Mouse (Mus musculus): ENCODE results near the gene Hist1h2bh.
"Not testable (repeated sequence)": the region's sequence is repeated elsewhere in the genome, so short reads cannot be mapped to it uniquely, and the experiment has no call there.

Gene Hist1h2bh

GRCm38 (mm10) chr13:23542999-23543607, at the start of gene Hist1h2bh:
Gene Hist1h2bh, minus strand, starts transcription at chr13:23543392.
- peak; percentile 89 for DNase-seq

- no peak for DNase-seq
Observed at GRCm38 (mm10) chr13:23592614-23593013, 49.4 kb upstream of the Hist1h2bh start.

GRCm38 (mm10) chr13:23591886-23592285, 48.7 kb upstream of the Hist1h2bh start:
- not testable (repeated sequence) for DNase-seq

DNA sequence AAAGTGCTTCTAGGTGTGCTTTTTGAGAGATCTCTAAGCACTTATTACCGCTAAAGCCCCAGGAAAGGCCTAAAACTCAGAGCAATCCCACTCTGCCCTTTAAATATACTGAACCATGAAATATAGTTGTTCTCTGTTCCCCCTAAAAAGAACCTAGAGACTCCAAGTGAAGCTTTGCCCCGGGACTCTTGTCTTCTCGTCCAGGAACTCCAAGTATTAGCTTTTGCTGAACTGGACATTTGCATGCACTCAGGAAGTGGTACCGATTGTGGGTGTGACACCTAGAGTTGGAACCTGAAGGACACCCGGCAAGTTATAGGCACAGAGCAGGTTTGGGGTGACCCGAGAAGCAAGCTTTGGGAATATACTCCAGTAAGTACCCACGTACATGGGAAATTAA, 48.0 kb upstream of the Hist1h2bh start:
- no peak for DNase-seq

DNA sequence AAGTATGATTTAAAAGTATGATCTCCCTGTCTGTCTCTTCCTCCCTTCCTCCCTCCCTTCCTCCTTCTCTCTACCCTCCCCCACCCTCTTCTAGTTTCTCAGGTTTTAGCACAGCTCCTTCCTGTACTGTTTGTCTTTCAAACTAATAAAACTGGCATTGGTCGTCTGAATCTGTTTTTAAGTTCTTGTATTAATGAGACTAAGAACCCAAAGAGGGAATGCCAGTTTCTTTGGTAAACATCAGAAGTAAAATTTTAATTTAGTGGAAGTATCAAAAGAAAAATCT, 43.7 kb upstream of the Hist1h2bh start:
- DNase-seq, result no peak

- DNase-seq, result no peak
Observed at GRCm38 (mm10) chr13:23586099-23586939, 43.1 kb upstream of the Hist1h2bh start.

GRCm38 (mm10) chr13:23585442-23586098, 42.4 kb upstream of the Hist1h2bh start:
- DNase-seq, result peak; percentile 81

DNA sequence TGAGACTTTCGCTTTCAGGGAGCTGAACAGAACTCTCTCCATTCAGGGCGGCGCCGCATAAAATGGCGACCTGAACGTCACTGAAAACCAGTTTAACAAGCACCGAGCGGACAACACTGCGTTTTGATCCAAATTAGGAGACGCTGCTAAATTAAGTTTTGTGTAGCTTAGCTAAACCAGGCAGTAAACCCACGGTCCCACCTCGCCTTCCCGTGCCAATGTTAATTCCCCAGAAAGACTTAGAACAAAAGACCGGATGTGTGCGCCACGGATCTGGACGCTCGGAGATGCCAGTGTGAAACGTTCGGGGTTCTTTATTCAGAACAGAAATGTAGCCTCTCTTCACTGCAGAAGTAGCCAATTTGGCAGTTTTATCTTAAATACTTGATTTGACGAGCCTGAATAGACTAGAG, 41.8 kb upstream of the Hist1h2bh start:
- peak; percentile 76 for DNase-seq

GRCm38 (mm10) chr13:23584331-23584730, 41.1 kb upstream of the Hist1h2bh start:
- DNase-seq, result no peak

- DNase-seq, result no peak
Observed at GRCm38 (mm10) chr13:23583387-23584068, 40.3 kb upstream of the Hist1h2bh start.

DNA sequence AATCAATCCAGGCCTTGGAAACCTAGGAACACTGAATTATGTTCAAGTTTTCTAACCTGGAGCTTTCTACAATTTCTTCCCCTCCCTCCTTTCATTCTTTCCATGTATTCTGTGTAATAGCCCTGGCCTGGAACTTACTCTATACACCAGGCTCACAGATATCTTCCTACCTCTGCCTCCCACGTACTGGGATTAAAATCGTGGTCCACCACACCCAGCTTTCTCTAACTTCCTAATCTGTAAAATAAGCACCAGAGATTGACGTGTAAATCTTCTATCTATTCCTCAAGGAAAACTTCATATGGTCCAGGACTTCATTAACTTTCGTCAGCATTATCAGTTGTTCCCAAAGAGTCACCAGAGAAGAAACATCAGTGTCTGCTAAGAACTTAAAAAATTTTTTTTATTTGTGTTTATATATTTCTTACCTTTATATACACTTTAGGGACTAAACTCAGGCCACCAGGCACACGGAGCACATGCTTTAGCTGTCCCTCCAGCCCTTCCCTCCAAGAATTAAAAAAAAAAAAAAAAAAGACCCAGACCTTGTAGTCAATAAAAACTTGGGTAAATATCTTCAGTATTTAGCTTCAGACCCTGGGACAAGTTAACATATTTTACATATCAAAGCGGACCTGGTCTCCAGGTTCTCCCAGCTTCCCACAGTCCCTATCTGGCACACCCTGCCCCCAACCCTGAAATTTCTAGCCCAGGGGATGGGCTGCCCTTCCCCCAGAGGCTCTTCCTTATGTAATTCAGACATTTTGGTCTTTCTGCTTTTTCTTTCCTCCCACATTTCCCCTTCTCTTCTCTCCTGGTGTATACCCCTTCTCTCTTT, 39.2 kb upstream of the Hist1h2bh start:
- DNase-seq, result no peak

DNA sequence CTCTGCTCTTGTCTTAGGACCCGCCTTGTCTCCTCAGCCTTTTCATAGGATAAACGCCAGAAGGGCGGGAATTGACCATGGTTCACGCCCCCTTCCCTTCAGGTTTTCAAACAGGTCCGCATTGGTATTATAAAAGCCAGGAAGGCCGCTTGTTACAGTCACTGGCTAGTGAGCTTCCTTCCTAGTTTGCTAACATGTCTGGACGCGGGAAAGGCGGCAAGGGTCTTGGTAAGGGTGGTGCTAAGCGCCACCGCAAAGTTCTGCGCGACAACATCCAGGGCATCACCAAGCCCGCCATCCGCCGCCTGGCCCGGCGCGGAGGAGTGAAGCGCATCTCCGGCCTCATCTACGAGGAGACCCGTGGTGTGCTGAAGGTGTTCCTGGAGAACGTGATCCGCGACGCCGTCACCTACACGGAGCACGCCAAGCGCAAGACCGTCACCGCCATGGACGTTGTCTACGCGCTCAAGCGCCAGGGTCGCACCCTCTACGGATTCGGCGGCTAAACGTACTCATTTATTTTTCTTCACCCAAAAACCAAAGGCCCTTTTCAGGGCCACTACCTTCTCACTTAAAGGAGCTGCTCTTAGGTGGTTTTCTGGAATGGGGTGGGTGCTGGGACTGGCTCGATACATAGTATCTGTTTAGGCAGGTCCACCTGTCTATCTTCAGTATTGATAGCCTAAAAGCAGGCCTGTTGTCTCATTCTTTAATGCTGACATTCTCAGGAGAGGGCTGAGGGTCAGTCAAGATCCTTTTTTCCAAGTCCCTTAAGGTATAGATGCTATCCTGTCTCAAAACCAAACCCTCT, 38.4 kb upstream of the Hist1h2bh start, which contains the start of gene Hist1h4d:
Gene Hist1h4d, plus strand, starts transcription at position 191 of the 811 bp plus-strand sequence.
- DNase-seq, result peak; percentile 97

GRCm38 (mm10) chr13:23577835-23578234, 34.6 kb upstream of the Hist1h2bh start:
- DNase-seq, result no peak

DNA sequence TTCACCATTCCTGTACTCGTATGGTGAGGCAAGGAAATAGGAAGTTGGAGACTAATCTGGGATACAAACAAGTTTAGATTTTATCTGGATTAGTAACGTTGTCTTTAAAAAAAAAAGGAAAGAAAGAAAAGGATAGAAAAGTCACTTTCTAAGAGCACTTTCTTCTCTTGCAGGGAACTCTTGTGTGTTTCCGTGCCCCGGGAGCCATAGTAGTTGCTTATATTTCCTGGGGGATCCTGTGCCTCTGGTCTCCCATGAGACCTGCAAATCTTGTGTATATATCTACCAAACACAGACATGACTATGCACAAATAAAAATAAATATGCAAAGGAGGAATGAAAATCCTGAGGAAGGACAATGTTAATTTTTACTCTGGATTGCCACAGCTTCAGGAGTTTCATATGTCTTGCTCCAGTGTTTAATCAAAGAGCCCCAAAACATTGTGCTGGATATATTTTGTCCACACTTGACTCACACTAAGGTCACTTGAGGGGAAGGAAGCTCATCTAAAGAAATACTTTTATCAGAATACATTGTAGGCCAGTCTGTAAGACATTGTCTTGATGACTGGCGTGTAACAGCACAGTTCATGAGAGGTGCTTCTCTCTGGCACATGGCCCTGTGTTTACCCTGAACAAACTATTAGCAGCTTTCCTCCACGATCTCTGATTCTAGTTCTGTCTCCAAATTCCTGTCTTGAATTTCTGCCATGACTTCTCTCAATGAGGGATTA, 33.9 kb upstream of the Hist1h2bh start:
- DNase-seq, result no peak

GRCm38 (mm10) chr13:23576351-23576881, 33.2 kb upstream of the Hist1h2bh start:
- DNase-seq, result no peak

- DNase-seq, result not testable (repeated sequence)
Observed at GRCm38 (mm10) chr13:23575864-23576313, 32.7 kb upstream of the Hist1h2bh start.

DNA sequence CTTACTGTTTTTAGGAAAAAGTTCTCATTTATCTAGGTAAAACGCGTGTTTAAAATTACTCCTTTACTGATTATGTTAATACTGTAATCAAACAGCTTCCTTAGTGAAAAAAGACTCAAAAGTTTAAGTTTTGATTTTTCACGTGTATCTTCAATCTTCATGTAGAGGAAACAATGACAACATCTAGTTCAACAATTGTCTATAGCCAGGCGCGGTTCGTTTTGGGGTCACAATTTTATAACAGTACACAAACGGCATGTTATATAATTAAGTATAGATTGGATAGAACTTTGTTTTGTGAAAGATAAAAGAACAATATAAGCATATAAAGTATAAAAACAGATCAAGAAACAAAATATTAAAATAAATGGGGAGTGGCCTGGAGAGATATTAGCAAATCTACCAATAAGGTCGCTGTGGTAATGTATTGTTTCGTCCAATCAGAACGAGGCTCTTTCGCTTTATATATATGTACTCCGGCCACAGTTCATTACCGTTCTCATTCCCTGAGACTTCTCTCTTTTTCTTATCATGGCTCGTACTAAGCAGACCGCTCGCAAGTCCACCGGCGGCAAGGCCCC, 32.2 kb upstream of the Hist1h2bh start, which contains the start of gene Hist1h3d:
Gene Hist1h3d, plus strand, starts transcription at position 493 of the 581 bp plus-strand sequence.
- peak; percentile 73 for DNase-seq

DNA sequence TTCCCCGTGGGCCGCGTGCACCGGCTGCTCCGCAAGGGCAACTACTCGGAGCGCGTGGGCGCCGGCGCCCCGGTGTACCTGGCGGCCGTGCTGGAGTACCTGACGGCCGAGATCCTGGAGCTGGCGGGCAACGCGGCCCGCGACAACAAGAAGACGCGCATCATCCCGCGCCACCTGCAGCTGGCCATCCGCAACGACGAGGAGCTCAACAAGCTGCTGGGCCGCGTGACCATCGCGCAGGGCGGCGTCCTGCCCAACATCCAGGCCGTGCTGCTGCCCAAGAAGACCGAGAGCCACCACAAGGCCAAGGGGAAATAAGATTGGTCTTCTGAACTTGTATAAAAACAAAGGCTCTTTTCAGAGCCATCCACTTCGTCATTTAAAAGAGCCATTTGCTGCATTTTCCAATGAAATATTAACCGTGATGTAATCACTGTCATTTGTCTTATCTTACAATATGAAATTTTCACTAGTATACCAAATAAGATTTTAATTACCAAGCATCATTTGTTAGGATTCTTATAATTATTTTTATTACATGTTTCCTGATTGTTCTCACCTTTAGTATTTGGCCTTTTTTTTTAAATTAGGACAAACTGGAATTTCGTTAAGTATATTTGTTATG, 31.5 kb upstream of the Hist1h2bh start:
- DNase-seq, result not testable (repeated sequence)

DNA sequence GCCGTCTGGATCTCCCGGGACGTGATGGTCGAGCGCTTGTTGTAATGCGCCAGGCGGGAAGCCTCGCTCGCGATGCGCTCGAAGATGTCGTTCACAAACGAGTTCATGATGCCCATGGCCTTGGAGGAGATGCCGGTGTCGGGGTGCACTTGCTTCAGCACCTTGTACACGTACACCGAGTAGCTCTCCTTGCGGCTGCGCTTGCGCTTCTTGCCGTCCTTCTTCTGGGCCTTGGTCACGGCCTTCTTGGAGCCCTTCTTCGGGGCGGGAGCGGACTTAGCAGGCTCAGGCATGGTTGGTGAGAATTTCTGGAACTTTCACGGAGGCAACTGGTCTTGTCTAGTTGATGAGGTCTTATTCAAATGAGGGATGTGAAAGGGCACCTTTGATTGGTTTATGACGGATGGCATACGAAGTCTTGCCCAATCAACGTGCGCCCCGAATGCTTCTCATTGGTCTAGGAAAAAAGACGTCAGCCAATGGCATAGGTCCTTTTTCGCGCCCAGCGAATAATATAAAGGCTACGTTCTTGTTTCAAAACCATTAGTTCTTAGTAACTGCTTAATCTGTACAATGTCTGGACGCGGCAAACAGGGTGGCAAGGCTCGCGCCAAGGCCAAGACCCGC, 30.8 kb upstream of the Hist1h2bh start, which contains the start of the genes Hist1h2bf and Hist1h2ad:
Gene Hist1h2bf, minus strand, starts transcription at position 299 of the 627 bp plus-strand sequence.
Gene Hist1h2ad, plus strand, starts transcription at position 484 of the 627 bp plus-strand sequence.
- peak; percentile 94 for DNase-seq

All from kidney, postnatal 14 days (tissue).